Mouse (Mus musculus): ENCODE measurements at regions not wholly inside any gene's neighbourhood (a gene's known extent, or its start where the extent isn't known, plus 50 kb on each side); places are given as distances from the start of the nearest gene placed in this dataset.

DNA sequence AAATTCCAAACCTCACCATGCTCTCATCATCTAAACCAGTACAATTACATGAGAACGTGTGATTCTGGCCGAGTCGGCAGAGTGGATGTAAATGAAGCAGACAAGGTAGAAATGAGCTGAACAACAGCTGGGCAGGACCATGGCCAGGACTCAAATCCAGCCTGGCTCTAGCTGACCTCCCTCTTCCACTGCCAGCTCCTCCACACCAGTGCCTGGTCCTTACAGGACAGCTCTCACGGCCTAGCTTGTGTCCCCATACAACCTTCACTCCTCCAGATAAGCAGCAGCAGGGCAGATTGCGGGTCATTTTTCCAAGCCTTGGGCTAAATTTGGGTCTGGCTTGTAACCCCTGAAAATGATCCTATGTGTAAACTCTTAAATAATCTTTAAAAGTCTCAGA, 182.4 kb downstream of the Mylk4 start:
- H3K4me1 ChIP-seq (ENCODE audit: control insufficient read depth, insufficient read depth, low read length): peaks cover 5% of the 10 kb centered on the region
- H3K4me3 ChIP-seq (ENCODE audit: insufficient read depth, low read length): no peak overlapping the region
- H3K27ac ChIP-seq (ENCODE audit: insufficient read depth, low read length): no peak overlapping the region
- TF ChIP-seq POLR2A (IDR thresholded peaks at IDR 0.05; ENCODE audit: low read depth, low read length) (no peak), CTCF (IDR thresholded peaks at IDR 0.05; ENCODE audit: borderline replicate concordance, insufficient read depth, low read length) (no peak)

DNA sequence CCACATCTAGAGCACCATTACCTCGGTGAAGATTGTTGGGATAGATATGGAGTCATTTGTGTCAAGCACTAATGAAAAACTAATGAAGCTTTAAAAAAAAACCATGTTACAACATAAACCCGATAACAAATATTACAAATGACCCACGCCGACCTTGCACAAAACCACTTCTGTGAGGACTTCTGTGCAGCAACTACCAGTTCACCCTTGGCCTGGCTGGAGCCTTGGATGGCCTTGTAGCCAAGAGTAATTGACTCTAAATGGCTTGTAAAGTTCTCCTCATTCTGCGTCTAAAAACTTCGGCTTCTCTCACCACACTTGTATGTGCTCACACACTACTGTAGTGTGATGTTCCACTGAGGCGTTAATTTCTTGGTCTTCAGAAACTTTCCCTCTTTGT, 190.1 kb downstream of the Mylk4 start:
- TF ChIP-seq CTCF (IDR thresholded peaks at IDR 0.05; ENCODE audit: borderline replicate concordance, insufficient read depth, low read length): no peak
- no peak for TF ChIP-seq POLR2A (IDR thresholded peaks at IDR 0.05; ENCODE audit: low read depth, low read length)
- no peaks in the 10 kb centered on the region for H3K4me1 ChIP-seq (ENCODE audit: control insufficient read depth, insufficient read depth, low read length)
- H3K4me3 ChIP-seq (ENCODE audit: insufficient read depth, low read length): no peak overlapping the region
- H3K27ac ChIP-seq (ENCODE audit: insufficient read depth, low read length): no peak overlapping the region

DNA sequence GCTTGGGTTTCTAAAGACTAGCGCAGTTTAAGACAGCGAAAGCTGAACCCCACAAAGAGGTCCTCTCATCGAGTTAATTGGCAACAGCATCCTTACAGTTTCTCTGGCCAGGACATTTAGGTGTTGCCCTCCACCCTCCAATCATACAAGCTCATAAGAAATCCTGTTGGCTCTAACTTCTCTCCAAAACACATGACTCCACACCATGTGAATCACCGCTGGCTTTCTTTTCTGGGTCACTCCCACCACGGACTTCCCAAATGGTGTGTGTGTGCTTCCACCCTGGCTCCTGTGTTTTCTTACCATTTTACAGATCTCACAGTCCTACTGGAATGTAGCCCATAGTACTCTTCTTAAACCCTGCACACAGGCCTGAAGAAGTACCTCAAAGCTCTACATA, 190.6 kb downstream of the Mylk4 start:
- H3K27ac ChIP-seq (ENCODE audit: insufficient read depth, low read length): no peak overlapping the region
- H3K4me3 ChIP-seq (ENCODE audit: insufficient read depth, low read length): no peak overlapping the region
- TF ChIP-seq POLR2A (IDR thresholded peaks at IDR 0.05; ENCODE audit: low read depth, low read length) (no peak), CTCF (IDR thresholded peaks at IDR 0.05; ENCODE audit: borderline replicate concordance, insufficient read depth, low read length) (no peak)
- no peaks in the 10 kb centered on the region for H3K4me1 ChIP-seq (ENCODE audit: control insufficient read depth, insufficient read depth, low read length)

DNA sequence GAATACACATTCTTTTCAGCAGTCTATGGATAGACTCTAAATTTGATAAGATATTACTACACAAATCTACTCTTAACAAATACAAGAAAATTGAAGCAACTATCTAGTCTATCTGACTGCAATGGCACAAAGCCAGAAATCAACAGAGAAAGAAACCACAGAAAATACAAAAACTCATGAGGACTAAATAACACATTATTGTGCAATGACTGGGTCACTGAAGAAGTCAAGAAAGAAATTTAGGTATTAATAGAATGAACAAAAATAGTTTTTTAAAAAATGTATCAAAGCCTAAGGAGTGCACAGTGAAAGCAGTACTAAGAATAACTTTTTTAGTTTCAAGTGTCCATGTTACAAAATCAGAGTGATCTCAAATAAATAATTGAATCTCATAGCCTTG, 202.2 kb downstream of the Mylk4 start:
- no peak for TF ChIP-seq CTCF (IDR thresholded peaks at IDR 0.05; ENCODE audit: borderline replicate concordance, insufficient read depth, low read length)
- no peak for TF ChIP-seq POLR2A (IDR thresholded peaks at IDR 0.05; ENCODE audit: low read depth, low read length)
- no peak overlapping the region for H3K27ac ChIP-seq (ENCODE audit: insufficient read depth, low read length)
- H3K4me1 ChIP-seq (ENCODE audit: control insufficient read depth, insufficient read depth, low read length): no peaks in the 10 kb centered on the region
- no peak overlapping the region for H3K4me3 ChIP-seq (ENCODE audit: insufficient read depth, low read length)

DNA sequence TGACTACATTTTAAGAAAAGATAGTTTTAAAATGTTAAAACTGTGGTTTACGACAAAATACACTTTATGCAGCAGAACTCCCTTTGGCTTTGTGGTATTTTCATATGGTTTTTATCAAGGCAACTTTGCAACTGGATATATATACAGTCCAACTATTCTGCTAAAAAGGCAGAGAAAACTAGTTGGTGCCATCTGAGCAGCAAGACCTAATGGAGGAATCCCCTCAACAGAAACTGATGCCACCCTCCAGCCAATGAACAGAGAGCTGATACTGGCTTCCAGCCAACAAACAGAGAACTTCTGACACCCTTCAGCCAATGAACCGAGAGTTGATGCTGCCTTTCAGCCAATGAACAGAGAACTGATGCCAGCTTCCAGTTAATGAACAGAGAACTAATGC, 215.9 kb downstream of the Mylk4 start:
- no peak overlapping the region for H3K27ac ChIP-seq (ENCODE audit: insufficient read depth, low read length)
- TF ChIP-seq POLR2A (IDR thresholded peaks at IDR 0.05; ENCODE audit: low read depth, low read length): no peak
- TF ChIP-seq CTCF (IDR thresholded peaks at IDR 0.05; ENCODE audit: borderline replicate concordance, insufficient read depth, low read length): no peak
- H3K4me1 ChIP-seq (ENCODE audit: control insufficient read depth, insufficient read depth, low read length): no peaks in the 10 kb centered on the region
- H3K4me3 ChIP-seq (ENCODE audit: insufficient read depth, low read length): no peak overlapping the region

DNA sequence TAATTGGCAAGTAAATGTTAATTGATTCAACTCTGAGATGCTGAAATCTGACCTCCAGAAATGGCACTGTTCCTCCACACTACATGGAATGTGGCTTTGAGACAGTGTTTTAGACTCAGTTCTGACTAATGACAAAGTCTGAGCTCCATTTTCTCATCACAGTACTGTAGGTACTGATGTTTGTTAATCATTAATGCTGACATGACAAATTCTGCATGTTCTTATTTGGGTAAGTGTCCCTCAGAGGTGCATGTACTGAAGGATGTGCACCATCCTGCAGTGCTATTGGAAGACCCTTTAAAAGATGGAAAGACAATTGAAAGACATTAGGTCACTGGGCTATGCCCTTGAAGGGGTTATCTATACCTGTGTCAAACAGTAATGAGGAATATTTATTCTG, 222.1 kb upstream of the Gmds start:
- Histone ChIP-seq H3K4me1 (ENCODE audit: control insufficient read depth, insufficient read depth, low read length) (peaks cover 7% of the 10 kb centered on the region), H3K27ac (ENCODE audit: insufficient read depth, low read length) (no peak overlapping the region), H3K4me3 (ENCODE audit: insufficient read depth, low read length) (no peak overlapping the region)
- no peak for TF ChIP-seq CTCF (IDR thresholded peaks at IDR 0.05; ENCODE audit: borderline replicate concordance, insufficient read depth, low read length)
- no peak for TF ChIP-seq POLR2A (IDR thresholded peaks at IDR 0.05; ENCODE audit: low read depth, low read length)

DNA sequence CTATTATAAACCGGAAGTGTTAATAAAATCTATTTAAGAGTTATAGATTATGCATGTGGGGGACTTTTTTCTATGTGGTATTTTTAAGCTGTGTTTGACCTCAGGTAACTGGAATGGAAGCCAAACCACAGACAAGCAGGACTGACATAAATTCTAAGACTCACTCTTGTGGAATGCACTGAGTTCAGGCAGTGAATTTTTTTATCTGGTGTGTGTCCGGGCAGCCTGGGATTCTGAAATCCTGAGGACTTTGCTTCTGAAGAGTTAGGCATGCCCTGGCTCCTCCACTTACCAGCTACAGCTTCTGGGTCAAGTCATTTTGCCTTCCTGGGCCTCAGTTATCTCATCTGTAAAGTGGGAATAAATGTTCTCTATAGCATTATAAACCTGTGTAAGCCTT, 217.9 kb upstream of the Gmds start:
- TF ChIP-seq POLR2A (IDR thresholded peaks at IDR 0.05; ENCODE audit: low read depth, low read length) (no peak), CTCF (IDR thresholded peaks at IDR 0.05; ENCODE audit: borderline replicate concordance, insufficient read depth, low read length) (no peak)
- Histone ChIP-seq H3K4me3 (ENCODE audit: insufficient read depth, low read length) (no peak overlapping the region), H3K27ac (ENCODE audit: insufficient read depth, low read length) (peak overlapping the region; percentile 98), H3K4me1 (ENCODE audit: control insufficient read depth, insufficient read depth, low read length) (peaks cover 16% of the 10 kb centered on the region)

DNA sequence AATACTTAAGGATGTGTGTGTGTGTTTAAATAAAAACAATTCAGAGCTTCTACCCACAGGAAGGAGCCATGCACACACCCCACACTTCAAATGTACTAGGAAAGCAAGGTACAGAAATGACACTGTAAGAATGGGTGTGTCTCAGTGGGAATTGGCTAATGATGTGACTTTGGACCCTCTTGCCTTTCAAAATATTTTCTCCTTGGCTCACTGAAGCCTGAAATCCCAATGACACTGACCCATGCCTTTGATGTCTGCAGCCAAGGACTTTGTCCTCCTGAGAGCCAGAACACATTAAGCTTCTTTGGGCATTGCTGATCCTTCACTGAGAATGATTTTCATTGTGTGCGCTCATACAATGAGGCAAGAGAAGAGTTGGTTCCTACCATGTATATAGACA, 216.5 kb upstream of the Gmds start:
- Histone ChIP-seq H3K27ac (ENCODE audit: insufficient read depth, low read length) (peak overlapping the region; percentile 92), H3K4me1 (ENCODE audit: control insufficient read depth, insufficient read depth, low read length) (peaks cover 16% of the 10 kb centered on the region), H3K4me3 (ENCODE audit: insufficient read depth, low read length) (no peak overlapping the region)
- TF ChIP-seq POLR2A (IDR thresholded peaks at IDR 0.05; ENCODE audit: low read depth, low read length) (no peak), CTCF (IDR thresholded peaks at IDR 0.05; ENCODE audit: borderline replicate concordance, insufficient read depth, low read length) (no peak)

DNA sequence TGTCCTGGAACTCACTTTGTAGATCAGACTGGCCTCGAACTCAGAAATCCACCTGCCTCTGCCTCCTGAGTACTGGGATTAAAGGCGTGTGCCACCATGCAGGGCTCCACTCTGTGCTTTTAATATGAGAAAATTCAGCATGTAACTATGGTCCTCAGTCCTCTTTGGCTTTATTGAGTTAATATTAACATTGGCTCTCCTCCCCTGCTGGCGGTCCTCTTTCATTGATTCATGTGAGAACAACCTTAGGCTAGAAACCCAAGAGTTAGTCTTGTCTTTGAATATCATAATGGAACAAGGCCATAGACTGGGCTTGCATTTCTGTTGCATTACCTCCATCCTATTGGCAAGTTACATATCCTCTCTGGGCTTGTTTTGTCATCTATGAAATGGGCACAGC, 216.1 kb upstream of the Gmds start:
- TF ChIP-seq CTCF (IDR thresholded peaks at IDR 0.05; ENCODE audit: borderline replicate concordance, insufficient read depth, low read length) (no peak), POLR2A (IDR thresholded peaks at IDR 0.05; ENCODE audit: low read depth, low read length) (no peak)
- H3K4me1 ChIP-seq (ENCODE audit: control insufficient read depth, insufficient read depth, low read length): peaks cover 16% of the 10 kb centered on the region
- no peak overlapping the region for H3K27ac ChIP-seq (ENCODE audit: insufficient read depth, low read length)
- H3K4me3 ChIP-seq (ENCODE audit: insufficient read depth, low read length): no peak overlapping the region

DNA sequence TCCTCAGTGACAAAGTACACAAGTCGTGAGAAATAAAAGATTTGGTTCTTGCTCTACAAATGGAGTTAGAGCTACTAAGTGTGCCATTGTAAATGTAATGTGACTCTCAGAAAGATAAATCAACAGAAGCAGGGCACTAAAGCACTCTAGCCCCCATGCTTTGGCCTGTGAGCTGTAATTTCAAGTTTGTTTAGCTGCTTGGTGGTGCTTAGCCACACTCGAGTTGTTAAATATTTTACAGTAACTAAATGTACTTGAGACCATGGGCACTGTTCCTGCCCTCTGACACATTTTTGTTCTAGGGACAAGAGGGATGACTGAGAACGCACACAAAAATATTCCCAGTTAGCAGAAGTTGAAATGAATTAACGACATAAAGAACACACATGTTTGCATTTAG, 214.6 kb upstream of the Gmds start:
- H3K4me1 ChIP-seq (ENCODE audit: control insufficient read depth, insufficient read depth, low read length): peaks cover 16% of the 10 kb centered on the region
- no peak overlapping the region for H3K27ac ChIP-seq (ENCODE audit: insufficient read depth, low read length)
- no peak overlapping the region for H3K4me3 ChIP-seq (ENCODE audit: insufficient read depth, low read length)
- no peak for TF ChIP-seq POLR2A (IDR thresholded peaks at IDR 0.05; ENCODE audit: low read depth, low read length)
- no peak for TF ChIP-seq CTCF (IDR thresholded peaks at IDR 0.05; ENCODE audit: borderline replicate concordance, insufficient read depth, low read length)

DNA sequence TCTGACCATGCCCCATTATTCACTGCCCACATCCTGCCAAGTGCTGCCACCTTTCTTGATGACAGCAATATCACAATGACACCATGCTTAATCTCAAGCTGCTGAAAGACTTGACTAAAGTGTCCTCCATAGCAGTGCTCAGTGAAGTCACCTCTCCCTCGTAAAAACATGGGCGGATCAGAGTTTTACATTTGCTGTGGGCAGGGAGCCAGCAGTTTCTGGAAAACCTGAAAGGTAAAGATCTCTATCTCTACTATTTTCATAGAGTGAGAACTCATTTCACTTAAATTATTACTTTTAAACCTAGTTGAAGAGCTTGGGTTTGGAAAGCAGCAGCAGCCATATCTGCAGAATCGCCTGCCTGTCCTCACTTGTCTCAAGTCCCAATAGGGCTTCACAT, 211.6 kb upstream of the Gmds start:
- TF ChIP-seq CTCF (IDR thresholded peaks at IDR 0.05; ENCODE audit: borderline replicate concordance, insufficient read depth, low read length) (no peak), POLR2A (IDR thresholded peaks at IDR 0.05; ENCODE audit: low read depth, low read length) (no peak)
- Histone ChIP-seq H3K4me3 (ENCODE audit: insufficient read depth, low read length) (no peak overlapping the region), H3K27ac (ENCODE audit: insufficient read depth, low read length) (no peak overlapping the region), H3K4me1 (ENCODE audit: control insufficient read depth, insufficient read depth, low read length) (peaks cover 4% of the 10 kb centered on the region)
